Mouse (Mus musculus) lung, postnatal 0 days (tissue): ENCODE results near the gene 4930404N11Rik. TPM values are rescaled to one million over a fixed set of nuclear protein-coding genes. Genes with fewer than 3 reads are reported as not detected.

ENCODE experiments used
- ATAC-seq: fragments of 200-750 bp; cut with Nextera tagmentation; 2 replicates; pipeline ENCODE4 v1.8.0; 2017; ENCODE audit warnings: moderate library complexity
- DNase-seq: peaks from one replicate; pipeline ENCODE4 v3.0.0-alpha.2; 2016; ENCODE audit warnings: low spot score
- H3K27ac ChIP-seq: fragments of 300-500 bp; sonication (generic); 2 replicates; pipeline ENCODE4 v1.5.1; 2014; ENCODE audit warnings: antibody characterized with exemption, mild to moderate bottlenecking, low read length, mixed read lengths
- H3K27me3 ChIP-seq: fragments of 300-500 bp; sonication (generic); replicated peaks from 2 replicates; pipeline ENCODE4 v1.6.1; 2014; ENCODE audit warnings: low read length, mixed read lengths; ENCODE audit not compliant: insufficient read depth
- H3K36me3 ChIP-seq: fragments of 300-500 bp; sonication (generic); 2 replicates; pipeline ENCODE4 v1.6.1; 2014; ENCODE audit warnings: low read length, mixed read lengths; ENCODE audit not compliant: insufficient read depth
- H3K4me1 ChIP-seq: fragments of 300-500 bp; sonication (generic); 2 replicates; pipeline ENCODE4 v1.6.1; 2014; ENCODE audit warnings: antibody characterized with exemption, low read depth, low read length, mixed read lengths; ENCODE audit not compliant: insufficient read depth
- H3K4me2 ChIP-seq: fragments of 300-500 bp; sonication (generic); replicated peaks from 2 replicates; pipeline ENCODE4 v1.6.1; 2014; ENCODE audit warnings: low read depth, mild to moderate bottlenecking, low read length, moderate library complexity, mixed read lengths
- H3K4me3 ChIP-seq: fragments of 300-500 bp; sonication (generic); 2 replicates; pipeline ENCODE4 v1.5.1; 2014; ENCODE audit warnings: low read depth, low read length
- H3K9ac ChIP-seq: fragments of 300-500 bp; sonication (generic); replicated peaks from 2 replicates; pipeline ENCODE4 v1.6.1; 2014; ENCODE audit warnings: low read depth, mild to moderate bottlenecking
- H3K9me3 ChIP-seq: fragments of 300-500 bp; sonication (generic); 2 replicates; pipeline ENCODE4 v1.6.1; 2016; ENCODE audit warnings: low read length, mixed read lengths
- CTCF ChIP-seq: IDR thresholded peaks from 2 replicates; pipeline ENCODE4 v1.5.1; 2016; ENCODE audit warnings: antibody characterized with exemption, mild to moderate bottlenecking
- EP300 ChIP-seq: IDR thresholded peaks from 2 replicates; pipeline ENCODE4 v1.6.1; 2016; ENCODE audit warnings: antibody characterized with exemption, mild to moderate bottlenecking, control low read depth
- WGBS: fragments of 180-500 bp; shearing (Covaris S2); extraction: QIAGEN DNeasy Blood & Tissue Kit; methylation state at CpG from one replicate; pipeline ENCODE4 v1.1.7; 2014; 5-methylcytosine and 5-hydroxymethylcytosine counted together
- polyA plus RNA-seq: library from polyadenylated mRNA; unstranded; fragments of >200 nt; fragmentation: Nextera tagmentation; extraction: Ambion mirVana; gene quantifications from 2 replicates; pipeline ENCODE4 v1.2.1, GENCODE M21; 2015

Gene 4930404N11Rik
- polyA plus RNA-seq, 1 experiment from 2014 or later, result 5.4 TPM

GRCm38 (mm10) chr10:81322444-81322843 is 43.2 kb downstream of the 4930404N11Rik start:
- DNase-seq (no peak), ATAC-seq (no peak)
- Histone ChIP-seq H3K4me3 (no peak overlapping the region), H3K9me3 (no peaks in the 10 kb centered on the region), H3K27me3 (no peaks in the 10 kb centered on the region), H3K36me3 (peaks cover 36% of the 10 kb centered on the region), H3K4me1 (peaks cover 10% of the 10 kb centered on the region), H3K9ac (no peak overlapping the region), H3K27ac (no peak overlapping the region), H3K4me2 (no peak overlapping the region)
- no peak for TF ChIP-seq CTCF
- TF ChIP-seq EP300, result no peak
- 86% methylated on average over 27 of the region's 27 CpGs for WGBS

GRCm38 (mm10) chr10:81321436-81321835 is 44.2 kb downstream of the 4930404N11Rik start:
- no peaks in the 10 kb centered on the region for H3K27me3 ChIP-seq
- H3K9me3 ChIP-seq, result no peaks in the 10 kb centered on the region
- peaks cover 10% of the 10 kb centered on the region for H3K4me1 ChIP-seq
- WGBS, result 3% methylated on average over 18 of the region's 20 CpGs
- no peak for TF ChIP-seq CTCF
- no peak for ATAC-seq
- peak overlapping the region; percentile 89 for H3K27ac ChIP-seq
- peak overlapping the region; percentile 96 for H3K4me3 ChIP-seq
- peak; percentile 70 for DNase-seq
- H3K36me3 ChIP-seq, result peaks cover 33% of the 10 kb centered on the region
- H3K4me2 ChIP-seq, result peak overlapping the region; percentile 85
- H3K9ac ChIP-seq, result peak overlapping the region; percentile 91

- Histone ChIP-seq H3K9me3 (no peaks in the 10 kb centered on the region), H3K4me1 (peaks cover 10% of the 10 kb centered on the region), H3K36me3 (peaks cover 29% of the 10 kb centered on the region), H3K27me3 (no peaks in the 10 kb centered on the region), H3K4me3 (peak within 1 kb of the TSS; percentile 96), H3K27ac (peak within 1 kb of the TSS; percentile 89), H3K9ac (peak within 1 kb of the TSS; percentile 91), H3K4me2 (peak within 1 kb of the TSS; percentile 85)
- peak; percentile 87 for TF ChIP-seq EP300
- TF ChIP-seq CTCF, result peak; percentile 58
- ATAC-seq, result peak; percentile 91
- DNase-seq, result peak; percentile 100
- WGBS, result under 1% methylated on average over 67 of the region's 68 CpGs
Measured at GRCm38 (mm10) chr10:81320550-81321347, 44.9 kb downstream of the 4930404N11Rik start, which contains the start of gene Cactin. Gene Cactin (plus strand): TSS chr10:81321103.

DNA sequence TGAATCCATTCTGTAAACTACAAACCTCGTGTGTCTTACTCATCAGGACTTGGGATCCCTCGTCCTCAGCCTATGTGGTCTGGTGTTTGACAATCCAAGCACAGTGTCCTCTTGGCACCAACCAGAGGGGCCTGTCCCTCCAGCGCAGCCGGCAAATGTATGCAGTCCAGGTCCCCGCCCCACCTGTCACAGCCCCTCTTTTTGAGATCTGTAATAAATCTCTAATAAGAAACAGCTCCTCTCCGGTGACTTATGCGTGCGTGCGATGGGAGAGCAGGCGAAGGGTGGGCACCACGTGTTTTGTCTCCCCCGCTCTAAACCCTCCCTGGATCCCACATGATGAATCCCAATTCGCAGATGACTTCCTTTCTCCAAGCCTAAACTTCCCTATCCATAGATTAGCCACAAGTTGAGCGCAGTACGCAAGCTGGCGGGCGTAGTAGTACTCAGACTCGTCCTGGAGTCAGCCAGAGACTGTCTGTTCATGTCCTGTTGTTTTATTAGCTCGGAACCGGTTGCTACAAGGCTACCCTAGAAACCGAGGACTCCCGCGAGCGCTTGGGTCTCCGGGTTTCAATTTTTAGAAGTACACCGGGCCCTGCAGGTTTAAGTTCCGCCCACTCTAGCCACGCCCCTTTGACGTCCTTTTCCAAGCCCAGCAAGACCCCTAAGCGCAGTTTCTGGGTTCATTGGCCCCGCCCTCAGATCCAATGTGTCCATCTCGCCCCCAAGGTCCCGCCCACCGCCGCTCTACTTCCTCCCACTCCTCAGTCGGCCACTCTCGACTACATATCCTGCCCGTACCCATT is 45.7 kb downstream of the 4930404N11Rik start:
- peaks cover 10% of the 10 kb centered on the region for H3K4me1 ChIP-seq
- H3K27me3 ChIP-seq, result no peaks in the 10 kb centered on the region
- peak overlapping the region; percentile 23; the same call in 1 of the 2 replicates for H3K9ac ChIP-seq
- no peaks in the 10 kb centered on the region for H3K9me3 ChIP-seq
- DNase-seq (peak; percentile 52), ATAC-seq (no peak)
- H3K4me2 ChIP-seq, result peak overlapping the region; percentile 67
- H3K36me3 ChIP-seq, result peaks cover 22% of the 10 kb centered on the region
- H3K27ac ChIP-seq, result peak overlapping the region; percentile 89
- peak overlapping the region; percentile 96 for H3K4me3 ChIP-seq
- no peak for TF ChIP-seq CTCF
- peak; percentile 25; the same call in 1 of the 2 replicates for TF ChIP-seq EP300
- under 1% methylated on average over 38 of the region's 38 CpGs for WGBS

GRCm38 (mm10) chr10:81319330-81319699 is 46.3 kb downstream of the 4930404N11Rik start:
- peak overlapping the region; percentile 89; the same call in 1 of the 2 replicates for H3K27ac ChIP-seq
- peak overlapping the region; percentile 67 for H3K4me2 ChIP-seq
- no peaks in the 10 kb centered on the region for H3K27me3 ChIP-seq
- 0 out of 2 replicates have a peak overlapping the region, but pooled peaks have one; percentile 96 for H3K4me3 ChIP-seq
- peaks cover 10% of the 10 kb centered on the region for H3K4me1 ChIP-seq
- TF ChIP-seq EP300 (no peak; the same call in 1 of the 2 replicates), CTCF (peak; percentile 54)
- DNase-seq (no peak), ATAC-seq (no peak)
- H3K9ac ChIP-seq, result peak overlapping the region; percentile 23
- WGBS, result 39% methylated on average over 8 of the region's 8 CpGs
- peaks cover 18% of the 10 kb centered on the region for H3K36me3 ChIP-seq
- H3K9me3 ChIP-seq, result no peaks in the 10 kb centered on the region
